Mouse (Mus musculus) neural tube, embryonic 11.5 days (tissue): ENCODE results near the gene 1700024G13Rik. TPM values are rescaled to one million over a fixed set of nuclear protein-coding genes. Genes with fewer than 3 reads are reported as not detected.
A peak's percentile ranks its signal among the peaks of the same experiment; 100 is the strongest.
"Not testable (repeated sequence)": the region's sequence is repeated elsewhere in the genome, so short reads cannot be mapped to it uniquely, and the experiment has no call there.

Experiments
- ATAC-seq: fragments of 200-750 bp; cut with Nextera tagmentation; 2 replicates; pipeline ENCODE4 v1.8.0; 2017; ENCODE audit warnings: moderate number of reproducible peaks, mild to moderate bottlenecking, moderate TSS enrichment, moderate library complexity; ENCODE audit not compliant: insufficient read depth, low FRiP score, low TSS enrichment
- DNase-seq: peaks from one replicate; pipeline ENCODE4 v3.0.0-alpha.2; 2015; ENCODE audit warnings: low spot score
- H3K27ac ChIP-seq: fragments of 300-500 bp; sonication (generic); 2 replicates; pipeline ENCODE4 v1.5.1; 2014; ENCODE audit warnings: low read depth, mild to moderate bottlenecking, low read length
- H3K27me3 ChIP-seq: fragments of 300-500 bp; sonication (generic); 2 replicates; pipeline ENCODE4 v1.6.1; 2014; ENCODE audit warnings: mild to moderate bottlenecking, low read length, mixed read lengths; ENCODE audit not compliant: control insufficient read depth, insufficient read depth
- H3K36me3 ChIP-seq: fragments of 300-500 bp; sonication (generic); 2 replicates; pipeline ENCODE4 v1.6.1; 2014; ENCODE audit warnings: mild to moderate bottlenecking, low read length, moderate library complexity, mixed read lengths; ENCODE audit not compliant: control insufficient read depth, insufficient read depth
- H3K4me1 ChIP-seq: fragments of 300-500 bp; sonication (generic); 2 replicates; pipeline ENCODE4 v1.6.1; 2014; ENCODE audit warnings: low read length, mixed read lengths; ENCODE audit not compliant: control insufficient read depth, insufficient read depth
- H3K4me2 ChIP-seq: fragments of 300-500 bp; sonication (generic); 2 replicates; pipeline ENCODE4 v1.6.1; 2014; ENCODE audit warnings: low read depth, mild to moderate bottlenecking, moderate library complexity
- H3K4me3 ChIP-seq: fragments of 300-500 bp; sonication (generic); 2 replicates; pipeline ENCODE4 v1.5.1; 2014; ENCODE audit warnings: low read depth, low read length
- H3K9ac ChIP-seq: fragments of 300-500 bp; sonication (generic); 2 replicates; pipeline ENCODE4 v1.6.1; 2014; ENCODE audit warnings: mild to moderate bottlenecking, low read length
- H3K9me3 ChIP-seq: fragments of 300-500 bp; sonication (generic); 2 replicates; pipeline ENCODE4 v1.6.1; 2016; ENCODE audit warnings: low read length; ENCODE audit not compliant: control insufficient read depth
- WGBS: fragments of 180-500 bp; shearing (Covaris S2); extraction: QIAGEN DNeasy Blood & Tissue Kit; methylation state at CpG from one replicate; pipeline ENCODE4 v1.1.7; 2014; 5-methylcytosine and 5-hydroxymethylcytosine counted together
- polyA plus RNA-seq: library from polyadenylated mRNA; unstranded; fragments of >200 nt; fragmentation: Nextera tagmentation; extraction: Ambion mirVana; gene quantifications from 2 replicates; pipeline ENCODE4 v1.2.1, GENCODE M21; 2014

Gene 1700024G13Rik
- polyA plus RNA-seq, 1 experiment from 2014 or later, result not detected

DNA sequence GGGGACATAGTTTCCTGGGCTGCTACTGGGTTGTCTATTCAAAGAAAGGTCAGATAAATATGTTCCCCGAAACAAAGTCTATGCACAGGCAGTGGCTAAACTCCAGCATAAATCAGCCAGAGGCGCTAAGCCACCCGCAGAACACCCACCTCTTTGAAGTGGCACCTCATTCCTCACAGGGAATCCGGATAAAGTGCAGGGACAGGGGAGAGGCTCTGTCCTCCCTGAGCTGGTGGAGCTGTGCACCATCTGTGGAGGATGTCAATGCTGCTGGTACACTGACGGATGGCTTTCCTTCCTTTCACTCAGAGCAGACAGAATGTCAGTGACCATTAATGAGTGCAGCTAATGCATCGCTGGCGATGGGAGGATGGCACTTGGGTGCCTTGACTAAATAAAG, 7.1 kb downstream of the 1700024G13Rik start:
- H3K9me3 ChIP-seq, result no peaks in the 10 kb centered on the region
- H3K9ac ChIP-seq, result no peak overlapping the region
- DNase-seq, result no peak
- H3K4me3 ChIP-seq, result no peak overlapping the region
- 0 out of 2 replicates have a peak, but pooled peaks cover 2% of the 10 kb centered on the region for H3K4me1 ChIP-seq
- H3K27me3 ChIP-seq, result peaks cover 2% of the 10 kb centered on the region; the same call in 1 of the 2 replicates
- H3K4me2 ChIP-seq, result no peak overlapping the region
- ATAC-seq, result no peak
- WGBS, result 12% methylated on average over 7 of the region's 7 CpGs
- H3K27ac ChIP-seq, result no peak overlapping the region
- H3K36me3 ChIP-seq, result no peaks in the 10 kb centered on the region

DNA sequence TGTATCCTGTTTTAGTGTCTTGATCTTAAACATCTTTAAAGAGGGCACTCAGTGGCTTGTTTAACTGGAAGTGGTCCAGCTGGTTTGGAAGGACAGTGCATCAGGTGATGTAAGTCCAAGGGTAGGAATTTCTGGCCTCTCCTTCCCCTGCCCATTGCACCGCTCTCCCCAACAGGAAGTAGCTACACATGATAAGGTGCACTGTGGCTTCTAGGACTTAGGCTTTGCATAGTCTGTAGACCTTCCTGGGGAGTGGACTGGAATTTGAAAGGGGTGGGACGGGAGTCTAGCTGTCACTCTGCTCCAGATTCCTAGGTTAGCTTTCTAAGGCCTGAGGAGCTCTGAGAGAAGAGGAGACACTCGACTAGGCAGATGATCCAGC, 8.1 kb downstream of the 1700024G13Rik start:
- Histone ChIP-seq H3K4me1 (0 out of 2 replicates have a peak, but pooled peaks cover 2% of the 10 kb centered on the region), H3K27me3 (peaks cover 2% of the 10 kb centered on the region; the same call in 1 of the 2 replicates), H3K36me3 (no peaks in the 10 kb centered on the region), H3K4me2 (no peak overlapping the region), H3K4me3 (no peak overlapping the region), H3K9ac (no peak overlapping the region), H3K27ac (no peak overlapping the region), H3K9me3 (no peaks in the 10 kb centered on the region)
- WGBS, result 32% methylated on average over 3 of the region's 3 CpGs
- ATAC-seq, result no peak
- no peak for DNase-seq

DNA sequence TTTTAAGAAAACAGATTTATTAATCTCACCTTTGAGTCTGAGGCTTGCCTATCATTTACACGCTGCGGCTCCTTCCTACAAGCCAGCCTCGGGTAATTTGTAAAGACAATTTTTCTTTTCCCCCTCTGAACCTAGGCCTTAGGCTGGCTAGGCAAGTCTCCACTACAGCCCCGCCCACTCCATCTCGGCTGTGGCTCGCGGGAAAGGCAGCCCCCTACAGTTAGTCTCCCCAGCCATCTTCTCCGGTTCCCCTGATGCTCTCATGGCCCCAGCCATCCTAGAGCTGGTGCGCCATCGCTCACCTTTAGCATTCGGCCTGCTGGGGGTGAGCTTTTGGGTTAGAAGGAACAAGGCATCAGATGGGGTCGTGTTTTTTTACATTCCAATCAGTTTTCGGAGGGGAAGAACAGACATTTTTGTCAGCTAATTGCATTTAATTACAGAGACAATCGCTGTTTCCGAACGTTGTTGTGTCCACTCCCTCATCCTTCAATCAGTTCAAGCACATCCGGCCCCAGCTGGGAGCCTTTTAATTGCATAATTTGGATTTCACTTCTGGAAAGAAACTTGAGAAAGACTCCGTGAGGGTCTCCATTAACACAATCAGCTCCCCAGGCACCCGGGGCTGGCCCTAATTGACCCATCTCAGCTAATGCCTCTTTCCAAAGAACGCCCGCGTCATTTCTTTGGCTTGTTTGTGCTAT, 8.6 kb downstream of the 1700024G13Rik start:
- H3K9ac ChIP-seq, result no peak overlapping the region
- DNase-seq (no peak), ATAC-seq (no peak)
- H3K4me1 ChIP-seq, result 0 out of 2 replicates have a peak, but pooled peaks cover 2% of the 10 kb centered on the region
- H3K4me3 ChIP-seq, result no peak overlapping the region
- H3K27ac ChIP-seq, result no peak overlapping the region
- H3K4me2 ChIP-seq, result peak overlapping the region; percentile 29
- H3K27me3 ChIP-seq, result peaks cover 2% of the 10 kb centered on the region; the same call in 1 of the 2 replicates
- WGBS, result 7% methylated on average over 22 of the region's 22 CpGs
- no peaks in the 10 kb centered on the region for H3K36me3 ChIP-seq
- no peaks in the 10 kb centered on the region for H3K9me3 ChIP-seq

DNA sequence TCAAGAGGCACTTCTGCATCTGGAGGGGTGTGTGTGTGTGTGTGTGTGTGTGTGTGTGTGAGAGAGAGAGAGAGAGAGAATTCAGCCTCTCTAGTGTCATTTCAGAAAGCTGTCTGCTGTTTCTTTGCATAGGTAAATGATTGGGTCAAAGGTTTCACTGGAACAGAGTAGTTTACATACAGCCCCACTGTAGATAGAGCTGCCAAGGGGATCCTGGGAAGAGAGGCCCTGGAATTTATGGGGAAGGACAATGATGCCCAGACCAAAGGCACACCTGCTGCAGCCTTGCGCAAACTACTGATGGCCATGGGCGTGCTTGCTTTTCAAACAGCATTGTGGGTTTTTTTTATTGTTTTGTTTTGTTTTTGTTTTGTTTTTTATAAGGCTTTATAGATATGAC, 15.7 kb downstream of the 1700024G13Rik start:
- ATAC-seq, result no peak
- Histone ChIP-seq H3K36me3 (no peaks in the 10 kb centered on the region), H3K27ac (no peak overlapping the region), H3K4me2 (no peak overlapping the region), H3K4me1 (no peaks in the 10 kb centered on the region), H3K4me3 (no peak overlapping the region), H3K27me3 (no peaks in the 10 kb centered on the region), H3K9me3 (no peaks in the 10 kb centered on the region), H3K9ac (no peak overlapping the region)
- no peak for DNase-seq
- WGBS, result 87% methylated on average over 2 of the region's 2 CpGs

DNA sequence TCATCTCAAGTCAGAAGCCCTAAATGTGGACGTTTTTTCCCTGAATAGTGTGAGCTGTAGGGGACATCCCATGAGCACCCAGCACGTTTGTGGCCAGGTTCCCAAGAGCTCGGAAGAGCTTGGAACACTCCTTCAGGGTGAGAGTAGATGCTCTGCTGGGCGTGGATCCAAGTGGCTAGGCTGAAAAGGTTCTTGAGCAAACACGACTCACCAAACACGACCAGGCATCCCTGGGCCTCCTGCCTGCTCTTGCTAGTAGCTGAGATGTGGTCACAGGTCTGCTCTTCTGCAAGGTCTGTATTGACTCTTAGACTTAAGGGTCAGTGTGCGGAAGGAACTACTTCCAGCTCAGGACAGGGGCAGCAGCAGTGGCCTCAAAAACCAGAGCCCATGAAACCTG, 18.4 kb downstream of the 1700024G13Rik start:
- ATAC-seq (no peak), DNase-seq (no peak)
- Histone ChIP-seq H3K4me1 (no peaks in the 10 kb centered on the region), H3K9ac (no peak overlapping the region), H3K36me3 (no peaks in the 10 kb centered on the region), H3K4me2 (no peak overlapping the region), H3K9me3 (no peaks in the 10 kb centered on the region), H3K27ac (no peak overlapping the region), H3K4me3 (no peak overlapping the region), H3K27me3 (no peaks in the 10 kb centered on the region)
- 76% methylated on average over 7 of the region's 7 CpGs for WGBS

DNA sequence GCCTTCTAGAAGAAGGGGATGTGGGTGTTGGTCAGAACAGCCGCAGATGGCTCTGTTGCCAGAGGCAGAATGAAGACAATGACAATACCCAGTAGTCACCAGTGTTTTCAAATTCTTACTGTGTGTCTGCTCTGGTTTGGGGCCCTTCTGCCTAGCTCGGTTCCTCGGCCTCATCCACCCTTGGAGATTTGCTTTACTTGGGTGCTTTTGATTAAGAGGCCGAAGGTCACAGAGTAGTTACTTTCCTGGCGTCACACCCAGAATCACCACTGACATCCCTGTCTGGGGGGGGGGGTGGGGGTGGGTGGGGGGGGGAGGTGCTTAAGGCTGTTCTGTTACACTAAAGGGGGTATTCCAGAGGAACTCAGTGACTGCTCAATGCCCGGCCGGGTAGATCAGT, 23.8 kb downstream of the 1700024G13Rik start:
- DNase-seq (no peak), ATAC-seq (no peak)
- Histone ChIP-seq H3K9me3 (no peaks in the 10 kb centered on the region), H3K27ac (no peak overlapping the region), H3K4me3 (no peak overlapping the region), H3K4me1 (no peaks in the 10 kb centered on the region), H3K27me3 (no peaks in the 10 kb centered on the region), H3K9ac (no peak overlapping the region), H3K36me3 (no peaks in the 10 kb centered on the region), H3K4me2 (no peak overlapping the region)
- 71% methylated on average over 7 of the region's 7 CpGs for WGBS

DNA sequence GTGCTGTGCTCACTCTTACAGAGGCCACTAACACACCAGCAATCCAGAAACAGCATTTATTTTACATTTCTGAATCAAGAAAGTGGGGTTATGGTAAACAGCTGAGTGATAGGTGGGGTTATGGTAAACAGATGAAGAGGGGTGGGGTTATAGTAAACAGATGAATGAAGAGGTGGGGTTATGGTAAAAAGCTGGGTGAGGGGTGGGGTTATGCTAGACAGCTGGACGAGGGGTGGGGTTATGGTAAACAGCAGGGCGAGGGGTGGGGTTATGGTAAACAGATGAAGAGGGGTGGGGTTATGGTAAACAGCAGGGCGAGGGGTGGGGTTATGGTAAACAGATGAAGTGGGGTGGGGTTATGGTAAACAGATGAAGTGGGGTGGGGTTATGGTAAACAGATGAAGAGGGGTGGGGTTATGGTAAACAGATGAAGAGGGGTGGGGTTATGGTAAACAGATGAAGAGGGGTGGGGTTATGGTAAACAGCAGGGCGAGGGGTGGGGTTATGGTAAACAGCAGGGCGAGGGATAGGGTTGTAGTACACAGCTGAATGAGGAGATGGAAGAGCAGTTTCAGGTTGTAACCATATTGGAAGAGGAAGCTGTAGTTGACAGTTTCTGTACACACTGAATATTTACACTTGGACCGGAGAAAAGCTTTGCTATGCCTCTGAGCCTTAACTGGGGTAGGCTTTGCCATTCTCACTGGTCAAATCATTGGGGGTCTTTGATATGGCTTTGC, 36.8 kb downstream of the 1700024G13Rik start:
- H3K4me2 ChIP-seq, H3K36me3 ChIP-seq, H3K4me1 ChIP-seq, DNase-seq, H3K27ac ChIP-seq, H3K27me3 ChIP-seq, H3K9ac ChIP-seq, H3K9me3 ChIP-seq, ATAC-seq, H3K4me3 ChIP-seq: not testable (repeated sequence)
- 28% methylated on average over 6 of the region's 6 CpGs for WGBS

DNA sequence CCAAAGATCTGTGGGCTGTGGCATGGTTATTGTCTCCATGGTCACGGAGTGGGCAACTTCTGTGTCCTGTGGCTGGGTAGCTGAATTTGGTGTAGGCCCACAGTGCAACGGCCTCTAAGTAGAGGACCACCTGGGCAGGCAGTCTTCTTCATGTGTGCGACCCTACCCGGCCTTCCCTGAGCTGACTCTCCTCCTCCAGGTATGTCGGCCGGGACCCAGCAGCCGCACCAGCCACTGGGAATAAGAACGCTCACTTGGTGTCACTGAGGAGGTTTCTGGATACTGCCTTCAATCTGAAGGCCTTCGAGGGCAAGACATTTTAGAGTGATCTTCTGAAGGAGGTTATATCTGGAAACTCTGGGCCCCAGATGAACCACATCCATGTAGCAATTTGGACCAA, 40.9 kb downstream of the 1700024G13Rik start:
- Histone ChIP-seq H3K27me3 (no peaks in the 10 kb centered on the region), H3K27ac (no peak overlapping the region), H3K4me2 (no peak overlapping the region), H3K4me3 (no peak overlapping the region), H3K9me3 (no peaks in the 10 kb centered on the region), H3K9ac (no peak overlapping the region), H3K36me3 (no peaks in the 10 kb centered on the region), H3K4me1 (no peaks in the 10 kb centered on the region)
- ATAC-seq (no peak), DNase-seq (no peak)
- 93% methylated on average over 9 of the region's 9 CpGs for WGBS

DNA sequence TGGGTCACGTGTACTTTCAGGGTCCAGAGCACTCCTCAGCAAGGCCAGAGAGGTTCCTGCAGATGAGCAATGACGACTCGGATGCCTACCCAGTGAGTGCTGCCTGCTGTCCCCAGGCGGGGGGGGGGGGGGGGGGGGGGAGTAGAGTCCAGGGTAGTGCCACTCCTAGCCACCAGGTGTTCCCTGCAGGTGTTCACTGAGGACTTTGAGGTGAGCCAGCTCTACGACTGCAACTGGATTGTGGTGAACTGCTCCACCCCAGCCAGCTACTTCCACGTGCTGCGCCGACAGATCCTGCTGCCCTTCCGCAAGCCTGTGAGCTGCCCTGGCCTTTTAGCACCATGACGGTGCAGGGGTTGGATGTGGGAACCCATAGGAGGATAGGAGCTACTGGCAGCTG, 43.5 kb downstream of the 1700024G13Rik start:
- no peak for DNase-seq
- ATAC-seq, result no peak
- Histone ChIP-seq H3K4me3 (no peak overlapping the region), H3K4me2 (no peak overlapping the region), H3K9me3 (no peaks in the 10 kb centered on the region), H3K9ac (no peak overlapping the region), H3K36me3 (peaks cover 7% of the 10 kb centered on the region), H3K27ac (no peak overlapping the region), H3K4me1 (no peaks in the 10 kb centered on the region), H3K27me3 (no peaks in the 10 kb centered on the region)
- 89% methylated on average over 7 of the region's 10 CpGs for WGBS
